Mouse (Mus musculus) ovary, postnatal 10 days (tissue): ENCODE results near the gene Macrod2.
A peak's percentile ranks its signal among the peaks of the same experiment; 100 is the strongest.

Experiments used
- DNase-seq: peaks from one replicate; pipeline ENCODE4 v3.0.0; 2022; ENCODE audit warnings: low spot score

The Macrod2 gene

GRCm38 (mm10) chr2:142222926-142223325, 1827.8 kb downstream of the Macrod2 start:
- no peak for DNase-seq

- no peak for DNase-seq
Measured at GRCm38 (mm10) chr2:142230985-142231549, 1836.0 kb downstream of the Macrod2 start.

GRCm38 (mm10) chr2:142232828-142233227, 1837.7 kb downstream of the Macrod2 start:
- DNase-seq = no peak

GRCm38 (mm10) chr2:142243483-142243882, 1848.4 kb downstream of the Macrod2 start:
- no peak for DNase-seq

- DNase-seq = no peak
Measured at GRCm38 (mm10) chr2:142250383-142250782, 1855.3 kb downstream of the Macrod2 start.

GRCm38 (mm10) chr2:142251518-142251917, 1856.4 kb downstream of the Macrod2 start:
- DNase-seq = no peak

- peak; percentile 60 for DNase-seq
Measured at GRCm38 (mm10) chr2:142253913-142254312, 1858.8 kb downstream of the Macrod2 start.

- DNase-seq = no peak
Measured at GRCm38 (mm10) chr2:142254566-142254965, 1859.5 kb downstream of the Macrod2 start.

- DNase-seq = no peak
Measured at GRCm38 (mm10) chr2:142257501-142257900, 1862.4 kb downstream of the Macrod2 start.

- DNase-seq = no peak
Measured at GRCm38 (mm10) chr2:142261046-142261445, 1865.9 kb downstream of the Macrod2 start.

- DNase-seq = no peak
Measured at GRCm38 (mm10) chr2:142264697-142265096, 1869.6 kb downstream of the Macrod2 start.

- DNase-seq = no peak
Measured at GRCm38 (mm10) chr2:142267836-142268235, 1872.7 kb downstream of the Macrod2 start.

GRCm38 (mm10) chr2:142286761-142287160, 1891.7 kb downstream of the Macrod2 start:
- no peak for DNase-seq

GRCm38 (mm10) chr2:142294831-142295230, 1899.7 kb downstream of the Macrod2 start:
- no peak for DNase-seq

GRCm38 (mm10) chr2:142303098-142303911, 1908.2 kb downstream of the Macrod2 start:
- no peak for DNase-seq

- DNase-seq = no peak
Measured at GRCm38 (mm10) chr2:142303912-142304182, 1908.7 kb downstream of the Macrod2 start.

GRCm38 (mm10) chr2:142323158-142323557, 1928.0 kb downstream of the Macrod2 start:
- DNase-seq = no peak

- DNase-seq = no peak
Measured at GRCm38 (mm10) chr2:142326737-142327136, 1931.6 kb downstream of the Macrod2 start.

GRCm38 (mm10) chr2:142329761-142330160, 1934.7 kb downstream of the Macrod2 start:
- DNase-seq = no peak

- DNase-seq = no peak
Measured at GRCm38 (mm10) chr2:142334441-142335102, 1939.5 kb downstream of the Macrod2 start.

GRCm38 (mm10) chr2:142335103-142335999, 1940.2 kb downstream of the Macrod2 start:
- DNase-seq = no peak

- DNase-seq = no peak
Measured at GRCm38 (mm10) chr2:142344021-142344420, 1948.9 kb downstream of the Macrod2 start.
